Mouse (Mus musculus) hematopoietic stem cell, adult 5-6 weeks (primary cell): ENCODE measurements at regions not wholly inside any gene's neighbourhood (a gene's known extent, or its start where the extent isn't known, plus 50 kb on each side); places are given as distances from the start of the nearest gene placed in this dataset.

ENCODE experiments used
- ATAC-seq, 2 experiments: fragments of 125-278 bp in 1 of 2; replicated peaks in 1 of 2; 2 replicates each; pipeline ENCODE4 v1.8.0; 2016 to 2017; ENCODE audit warnings: inconsistent platforms in 2 of 2, mild to moderate bottlenecking in 2 of 2, moderate number of reproducible peaks in 2 of 2, low read depth in 1 of 2, moderate TSS enrichment in 1 of 2; ENCODE audit not compliant: low FRiP score in 2 of 2, poor library complexity in 2 of 2, severe bottlenecking in 2 of 2, insufficient read depth in 1 of 2, low TSS enrichment in 1 of 2

- ATAC-seq: no peak
Observed at GRCm38 (mm10) chr12:110200887-110201286, 78.0 kb upstream of the Dio3 start.

- ATAC-seq: no peak
Observed at GRCm38 (mm10) chr12:110203271-110204014, 75.4 kb upstream of the Dio3 start.

- no peak for ATAC-seq
Observed at GRCm38 (mm10) chr12:110204246-110204989, 74.5 kb upstream of the Dio3 start.

- no peak for ATAC-seq
Observed at GRCm38 (mm10) chr12:110206271-110206670, 72.6 kb upstream of the Dio3 start.

GRCm38 (mm10) chr12:110206812-110207211 lies 72.1 kb upstream of the Dio3 start:
- ATAC-seq: no peak

GRCm38 (mm10) chr12:110207246-110207852 lies 71.5 kb upstream of the Dio3 start:
- ATAC-seq: no peak

- ATAC-seq: no peak
Observed at GRCm38 (mm10) chr12:110212716-110213115, 66.2 kb upstream of the Dio3 start.

- peak; percentile 83 to 88 for ATAC-seq
Observed at GRCm38 (mm10) chr12:110214833-110215232, 64.0 kb upstream of the Dio3 start.

GRCm38 (mm10) chr12:110215311-110215710 lies 63.6 kb upstream of the Dio3 start:
- ATAC-seq: 0 out of 4 replicates have a peak, but pooled peaks of 1 of the 2 experiments have one; percentile 4

GRCm38 (mm10) chr12:110219750-110220149 lies 59.1 kb upstream of the Dio3 start:
- ATAC-seq: no peak

- ATAC-seq: no peak
Observed at GRCm38 (mm10) chr12:110220516-110220915, 58.4 kb upstream of the Dio3 start.

GRCm38 (mm10) chr12:110221184-110221583 lies 57.7 kb upstream of the Dio3 start:
- ATAC-seq: no peak

- no peak for ATAC-seq
Observed at GRCm38 (mm10) chr12:110221679-110222078, 57.2 kb upstream of the Dio3 start.

- no peak for ATAC-seq
Observed at GRCm38 (mm10) chr12:110224250-110224649, 54.6 kb upstream of the Dio3 start.

- no peak for ATAC-seq
Observed at GRCm38 (mm10) chr12:110228011-110228411, 50.9 kb upstream of the Dio3 start.
